Mouse (Mus musculus) thymus, postnatal 0 days (tissue): Measurements from ENCODE around the gene Hibadh. TPM values are rescaled to one million over a fixed set of nuclear protein-coding genes. Genes with fewer than 3 reads are reported as not detected.

Source experiments
- DNase-seq: peaks from one replicate; pipeline ENCODE4 v3.0.0-alpha.2; 2015; ENCODE audit warnings: low spot score
- polyA plus RNA-seq: library from polyadenylated mRNA; unstranded; fragments of >200 nt; fragmentation: Nextera tagmentation; extraction: Ambion mirVana; gene quantifications from 2 replicates; pipeline ENCODE4 v1.2.1, GENCODE M21; 2015

Hibadh gene
- polyA plus RNA-seq, 1 experiment from 2014 or later = 211 TPM

GRCm38 (mm10) chr6:52577270-52577669, 62.9 kb downstream of the Hibadh start:
- no peak for DNase-seq

GRCm38 (mm10) chr6:52568706-52569105, 71.5 kb downstream of the Hibadh start:
- no peak for DNase-seq

- DNase-seq = no peak
Measured at GRCm38 (mm10) chr6:52567327-52568299, 72.6 kb downstream of the Hibadh start.

- DNase-seq = no peak
Measured at GRCm38 (mm10) chr6:52565210-52565609, 75.0 kb downstream of the Hibadh start.

- DNase-seq = no peak
Measured at GRCm38 (mm10) chr6:52562994-52563393, 77.2 kb downstream of the Hibadh start.

GRCm38 (mm10) chr6:52559041-52559440, 81.1 kb downstream of the Hibadh start:
- no peak for DNase-seq

GRCm38 (mm10) chr6:52544376-52544775, 95.8 kb downstream of the Hibadh start:
- DNase-seq = no peak

GRCm38 (mm10) chr6:52542464-52542863, 97.7 kb downstream of the Hibadh start:
- no peak for DNase-seq

DNA sequence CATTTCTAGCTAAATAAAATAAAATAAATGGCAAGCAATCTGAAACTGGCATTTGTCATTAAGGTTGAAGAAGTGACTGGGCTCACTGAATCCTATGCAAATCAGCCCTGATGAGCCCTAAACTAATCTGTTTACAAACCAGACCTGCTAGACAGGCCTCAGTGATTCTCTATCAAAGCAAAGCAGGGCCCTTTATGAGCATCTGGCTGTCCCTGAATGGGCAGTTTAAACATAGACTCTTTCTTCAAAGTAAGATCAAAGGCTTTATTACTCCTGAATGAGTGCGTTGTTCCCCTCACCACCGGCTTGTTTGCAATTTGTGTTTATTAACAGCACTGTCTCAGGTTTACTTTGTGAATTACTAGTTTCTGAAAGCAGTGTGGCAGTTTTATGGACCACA, 100.3 kb downstream of the Hibadh start:
- no peak for DNase-seq

DNA sequence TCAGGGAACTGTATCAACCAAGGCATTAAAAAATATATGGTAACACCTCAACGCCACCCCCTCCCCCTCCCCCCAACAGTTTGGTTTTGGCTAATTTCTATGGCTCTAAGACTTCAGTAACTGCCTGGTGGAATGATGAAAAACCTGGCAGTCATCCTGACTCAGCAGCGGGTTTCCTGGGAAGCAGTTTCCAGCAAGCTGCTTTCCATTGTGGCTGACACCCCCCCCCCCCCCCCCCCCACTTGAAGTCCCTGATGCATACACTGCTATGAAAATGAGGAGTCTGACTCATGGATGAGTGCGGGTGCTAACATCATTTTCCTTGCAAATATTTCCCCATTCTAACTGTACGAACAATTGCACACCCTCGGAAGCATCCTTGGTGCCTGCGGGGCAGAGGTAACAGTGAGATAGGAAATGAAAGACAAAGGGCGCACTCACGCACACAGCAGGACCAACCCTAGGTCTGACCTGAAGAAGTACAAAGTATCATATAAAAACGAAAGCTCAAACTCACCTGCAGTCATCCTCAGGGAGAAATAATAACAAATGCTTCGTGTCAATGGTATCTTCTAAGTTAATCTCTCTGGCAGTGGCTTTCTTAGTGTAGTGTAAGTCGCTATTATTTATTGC, 105.0 kb downstream of the Hibadh start:
- DNase-seq = no peak

- no peak for DNase-seq
Measured at GRCm38 (mm10) chr6:52532144-52532492, 108.1 kb downstream of the Hibadh start.

DNA sequence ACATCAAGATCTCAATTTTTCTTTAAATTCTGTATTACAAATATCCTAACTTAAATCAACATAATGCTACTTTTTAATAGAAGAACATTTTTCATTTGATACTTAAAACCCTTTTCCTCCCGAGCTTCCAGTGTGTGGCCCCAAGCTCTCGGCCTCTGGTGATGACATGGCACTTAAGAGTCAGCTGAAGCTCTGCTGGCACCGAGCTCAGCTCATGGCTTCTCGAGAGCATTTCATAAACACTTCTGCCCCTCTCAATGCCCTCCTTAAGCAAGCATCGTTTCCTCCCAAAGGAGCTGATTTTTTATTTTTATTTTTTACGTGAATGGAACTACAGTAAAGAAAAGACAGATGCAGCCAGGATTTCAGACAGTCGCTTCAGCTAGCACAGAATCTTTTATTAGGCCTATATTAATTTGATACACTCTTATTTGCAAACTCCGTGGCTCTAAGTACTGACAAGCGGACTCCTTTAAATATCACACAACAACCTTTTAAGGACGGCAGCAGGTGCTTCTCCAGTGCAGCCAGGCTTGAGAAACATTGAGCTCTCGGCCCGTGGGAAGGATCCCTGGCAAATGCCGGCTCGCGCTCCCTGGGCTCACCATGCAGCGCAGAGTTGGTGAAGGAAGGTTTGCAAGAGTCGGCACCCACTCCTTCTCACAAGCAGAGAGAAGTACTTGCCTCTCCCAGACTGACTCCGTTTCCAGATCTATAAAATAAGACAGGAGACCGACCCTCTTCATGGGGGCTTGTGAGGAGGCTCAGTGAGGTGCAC, 108.6 kb downstream of the Hibadh start:
- DNase-seq = no peak

DNA sequence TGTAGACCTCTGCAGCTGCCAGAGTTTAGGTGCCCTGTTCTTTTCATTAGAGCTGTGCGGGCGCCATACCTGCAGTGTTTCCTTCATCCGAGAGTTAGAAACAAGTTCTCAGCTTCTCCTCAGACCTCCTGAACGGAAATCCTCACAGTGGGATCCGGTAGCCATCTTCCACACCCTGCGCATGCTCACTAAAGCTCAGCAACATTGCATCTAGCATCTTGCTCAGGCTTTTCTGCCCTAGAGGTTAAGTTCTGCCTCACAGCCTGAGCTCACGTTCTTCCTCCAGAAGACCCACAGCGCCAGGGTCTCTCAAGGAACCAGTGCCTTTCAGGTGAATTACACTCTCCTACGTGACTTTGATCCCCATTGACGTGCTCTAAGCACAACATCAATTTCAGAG, 109.3 kb downstream of the Hibadh start:
- DNase-seq = no peak

GRCm38 (mm10) chr6:52524226-52524625, 116.0 kb downstream of the Hibadh start:
- no peak for DNase-seq

- no peak for DNase-seq
Measured at GRCm38 (mm10) chr6:52518704-52519103, 121.5 kb downstream of the Hibadh start.

- no peak for DNase-seq
Measured at GRCm38 (mm10) chr6:52517272-52517671, 122.9 kb downstream of the Hibadh start.

GRCm38 (mm10) chr6:52513876-52514405, 126.2 kb downstream of the Hibadh start:
- DNase-seq = no peak

- DNase-seq = no peak
Measured at GRCm38 (mm10) chr6:52508789-52509188, 131.4 kb downstream of the Hibadh start.

DNA sequence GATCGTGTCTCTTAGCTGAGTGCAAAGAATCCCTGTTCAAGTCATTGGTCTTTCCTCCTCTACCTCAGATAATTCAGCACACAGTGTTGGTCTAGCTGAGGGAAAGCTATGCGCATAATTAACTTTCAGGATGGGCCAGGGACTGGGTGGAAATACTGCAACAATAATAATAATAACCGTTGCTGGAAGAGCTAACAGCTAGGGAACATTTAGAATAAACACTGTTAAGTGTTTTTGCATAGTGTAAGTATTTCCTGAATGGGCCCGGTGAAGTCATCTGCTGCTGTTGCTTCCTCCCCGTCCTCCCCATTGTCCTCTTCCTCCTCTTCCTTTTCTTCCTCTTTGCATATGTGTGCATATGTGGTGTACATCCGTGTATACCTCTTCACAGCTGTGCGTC, 132.2 kb downstream of the Hibadh start:
- DNase-seq = no peak

- DNase-seq = no peak
Measured at GRCm38 (mm10) chr6:52507171-52507570, 133.0 kb downstream of the Hibadh start.
